Mouse (Mus musculus) heart, postnatal 36 days (tissue): ENCODE measurements at regions not wholly inside any gene's neighbourhood (a gene's known extent, or its start where the extent isn't known, plus 50 kb on each side); places are given as distances from the start of the nearest gene placed in this dataset.

Source experiments
- DNase-seq, 2 experiments: peaks; one replicate each; pipeline ENCODE4 v3.0.0; 2021 to 2022
- intact Hi-C: fragments of 180-260 bp; cut with DNase I; formaldehyde crosslinking; loops from one replicate; pipeline ENCODE4 v1.15.1; 2025

- DNase-seq, result no peak
- intact Hi-C loops, result no loop called here
Measured at GRCm38 (mm10) chr5:133598105-133598504, 501.4 kb upstream of the Castor2 start.

GRCm38 (mm10) chr5:133586492-133586891 lies 513.0 kb upstream of the Castor2 start:
- no peak for DNase-seq
- intact Hi-C loops, result loop anchor here (5.0 to 10.0 kb wide), 3 partner anchors 418 to 1472 kb away; no protein-coding TSS in a partner anchor

- intact Hi-C loops, result loop anchor here (5.0 to 10.0 kb wide), 3 partner anchors 420 to 1470 kb away; no protein-coding TSS in a partner anchor
- DNase-seq, result peak; percentile 28 to 31
Measured at GRCm38 (mm10) chr5:133585181-133585580, 514.3 kb upstream of the Castor2 start.

GRCm38 (mm10) chr5:133576595-133576994 lies 522.9 kb upstream of the Castor2 start:
- intact Hi-C loops, result no loop called here
- DNase-seq, result no peak

- DNase-seq, result no peak
- intact Hi-C loops, result no loop called here
Measured at GRCm38 (mm10) chr5:133569096-133569495, 530.4 kb upstream of the Castor2 start.

GRCm38 (mm10) chr5:133566506-133566905 lies 533.0 kb upstream of the Castor2 start:
- DNase-seq, result no peak
- intact Hi-C loops, result no loop called here

GRCm38 (mm10) chr5:133550657-133551056 lies 548.9 kb upstream of the Castor2 start:
- intact Hi-C loops, result no loop called here
- DNase-seq, result no peak

- no peak for DNase-seq
- intact Hi-C loops, result no loop called here
Measured at GRCm38 (mm10) chr5:133542217-133542616, 557.3 kb upstream of the Castor2 start.

- peak in 1 of 2 experiments; percentile 2 for DNase-seq
- intact Hi-C loops, result loop anchor here (5.0 kb wide), 1 partner anchor 1300 kb away; no protein-coding TSS in a partner anchor
Measured at GRCm38 (mm10) chr5:133532678-133533077, 566.8 kb upstream of the Castor2 start.

GRCm38 (mm10) chr5:133505661-133506060 lies 593.9 kb upstream of the Castor2 start:
- no peak for DNase-seq
- intact Hi-C loops, result no loop called here

- intact Hi-C loops, result no loop called here
Measured at GRCm38 (mm10) chr5:133487806-133488290, 611.7 kb upstream of the Castor2 start.

GRCm38 (mm10) chr5:133482291-133483086 lies 617.0 kb upstream of the Castor2 start:
- intact Hi-C loops, result no loop called here

More at GRCm38 (mm10) chr5:133487806-133488290, 611.7 kb upstream of the Castor2 start:
- DNase-seq, result peak; percentile 75 to 82

GRCm38 (mm10) chr5:133479205-133479604 lies 620.3 kb upstream of the Castor2 start:
- intact Hi-C loops, result no loop called here
- DNase-seq, result no peak

More at GRCm38 (mm10) chr5:133482291-133483086, 617.0 kb upstream of the Castor2 start:
- DNase-seq, result peak in 1 of 2 experiments; percentile 7

GRCm38 (mm10) chr5:133453349-133454049 lies 646.0 kb upstream of the Castor2 start:
- DNase-seq, result no peak
- intact Hi-C loops, result no loop called here

GRCm38 (mm10) chr5:133449926-133450325 lies 649.6 kb upstream of the Castor2 start:
- intact Hi-C loops, result no loop called here
- no peak for DNase-seq

- no peak for DNase-seq
- intact Hi-C loops, result no loop called here
Measured at GRCm38 (mm10) chr5:133400826-133401225, 698.7 kb upstream of the Castor2 start.

GRCm38 (mm10) chr5:133389896-133390295 lies 709.6 kb upstream of the Castor2 start:
- intact Hi-C loops, result no loop called here
- no peak for DNase-seq

GRCm38 (mm10) chr5:133389023-133389840 lies 710.3 kb upstream of the Castor2 start:
- no peak for DNase-seq
- intact Hi-C loops, result no loop called here

- DNase-seq, result peak in 1 of 2 experiments; percentile 2
- intact Hi-C loops, result no loop called here
Measured at GRCm38 (mm10) chr5:133385374-133386349, 713.8 kb upstream of the Castor2 start.
